Mouse (Mus musculus) myocyte (in vitro differentiated cells): ENCODE data around the gene Ago3.

Experiments used
- E2F4 ChIP-seq: IDR thresholded peaks from one replicate; pipeline ENCODE4 v1.6.1; 2011; ENCODE audit warnings: mild to moderate bottlenecking, control low read depth, moderate library complexity; ENCODE audit not compliant: insufficient read depth
- POLR2A ChIP-seq: IDR thresholded peaks from one replicate; pipeline ENCODE4 v1.6.1; 2011; ENCODE audit warnings: low read depth, mild to moderate bottlenecking, control low read depth, moderate library complexity; ENCODE audit not compliant: insufficient read length
- POLR2AphosphoS2 ChIP-seq: IDR thresholded peaks from one replicate; pipeline ENCODE4 v1.6.1; 2011; ENCODE audit warnings: low read depth, control low read depth; ENCODE audit not compliant: insufficient read length
- TCF12 ChIP-seq: IDR thresholded peaks from one replicate; pipeline ENCODE4 v1.6.1; 2011; ENCODE audit warnings: mild to moderate bottlenecking, control low read depth; ENCODE audit not compliant: poor library complexity, insufficient read depth, severe bottlenecking
- TCF3 ChIP-seq: IDR thresholded peaks from one replicate; pipeline ENCODE4 v1.6.1; 2011; ENCODE audit warnings: low read depth, control low read depth; ENCODE audit not compliant: insufficient read length
- USF1 ChIP-seq: IDR thresholded peaks from one replicate; pipeline ENCODE4 v1.6.1; 2011; ENCODE audit warnings: low read depth, mild to moderate bottlenecking, control low read depth, moderate library complexity

DNA sequence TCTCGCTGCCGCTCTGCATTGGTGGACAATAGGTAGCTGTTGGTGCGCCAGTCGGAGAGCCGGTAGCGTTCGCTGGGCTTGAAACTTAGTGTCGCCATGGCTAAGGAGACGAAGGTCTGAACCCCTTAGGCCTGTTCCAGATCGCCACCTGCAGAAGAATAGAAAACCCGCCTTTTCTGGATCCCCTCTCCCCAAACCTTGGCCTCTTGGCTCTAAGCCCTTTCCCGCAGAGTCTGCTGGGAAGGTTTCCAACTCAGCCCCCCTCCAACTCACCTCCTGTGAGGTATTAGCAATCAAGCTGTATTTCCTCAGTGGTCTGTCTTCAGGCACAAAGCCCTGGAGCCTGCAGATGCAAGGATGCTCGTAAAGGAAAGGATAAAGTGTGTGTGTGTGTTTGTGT lies 104.5 kb downstream of the Ago3 start:
- no peak for TF ChIP-seq POLR2A
- TF ChIP-seq USF1 = no peak
- no peak for TF ChIP-seq TCF12
- TF ChIP-seq E2F4 = no peak
- TF ChIP-seq POLR2AphosphoS2 = no peak
- TF ChIP-seq TCF3 = no peak
